Mouse (Mus musculus): ENCODE measurements at regions not wholly inside any gene's neighbourhood (a gene's known extent, or its start where the extent isn't known, plus 50 kb on each side); places are given as distances from the start of the nearest gene placed in this dataset.

- TF ChIP-seq POLR2A (IDR thresholded peaks at IDR 0.05; ENCODE audit: borderline replicate concordance, extremely low read depth, insufficient read depth, insufficient read length): no peak
- H3K4me1 ChIP-seq (ENCODE audit: control insufficient read depth, insufficient read depth, low read length): 0 out of 2 replicates have a peak, but pooled peaks cover 2% of the 10 kb centered on the region
- 97% methylated on average over 1 of the region's 1 CpGs for WGBS
- no peaks in the 10 kb centered on the region; the same call in 1 of the 2 replicates for H3K9me3 ChIP-seq (ENCODE audit: control insufficient read depth, low read length)
- ATAC-seq (ENCODE audit: low FRiP score, low read depth): no peak
- H3K4me2 ChIP-seq (replicated peaks; ENCODE audit: low read depth, low read length, severe bottlenecking): no peak overlapping the region
- no peak overlapping the region for H3K27ac ChIP-seq (replicated peaks; ENCODE audit: low read depth, low read length)
- DNase-seq (ENCODE audit: low spot score): no peak
- no peaks in the 10 kb centered on the region for H3K27me3 ChIP-seq (ENCODE audit: control insufficient read depth, insufficient read depth, low read length)
- H3K9ac ChIP-seq (ENCODE audit: low read depth, low read length, severe bottlenecking): no peak overlapping the region
- no peaks in the 10 kb centered on the region for H3K36me3 ChIP-seq (ENCODE audit: control insufficient read depth, insufficient read depth, low read length)
- H3K4me3 ChIP-seq (replicated peaks; ENCODE audit: low read length): no peak overlapping the region
These were observed 111.6 kb downstream of the Nufip1 start for GRCm38 (mm10) chr14:76222320-76222626.

GRCm38 (mm10) chr14:76223036-76223650 lies 112.5 kb downstream of the Nufip1 start:
- ATAC-seq (ENCODE audit: low FRiP score, low read depth) (no peak), DNase-seq (ENCODE audit: low spot score) (no peak)
- Histone ChIP-seq H3K9ac (ENCODE audit: low read depth, low read length, severe bottlenecking) (no peak overlapping the region), H3K4me1 (ENCODE audit: control insufficient read depth, insufficient read depth, low read length) (0 out of 2 replicates have a peak, but pooled peaks cover 2% of the 10 kb centered on the region), H3K36me3 (ENCODE audit: control insufficient read depth, insufficient read depth, low read length) (no peaks in the 10 kb centered on the region), H3K4me3 (replicated peaks; ENCODE audit: low read length) (no peak overlapping the region), H3K27me3 (ENCODE audit: control insufficient read depth, insufficient read depth, low read length) (no peaks in the 10 kb centered on the region), H3K4me2 (replicated peaks; ENCODE audit: low read depth, low read length, severe bottlenecking) (no peak overlapping the region), H3K27ac (replicated peaks; ENCODE audit: low read depth, low read length) (no peak overlapping the region), H3K9me3 (ENCODE audit: control insufficient read depth, low read length) (no peaks in the 10 kb centered on the region; the same call in 1 of the 2 replicates)
- TF ChIP-seq POLR2A (IDR thresholded peaks at IDR 0.05; ENCODE audit: borderline replicate concordance, extremely low read depth, insufficient read depth, insufficient read length): no peak
- WGBS: 76% methylated on average over 8 of the region's 8 CpGs

- H3K36me3 ChIP-seq (ENCODE audit: control insufficient read depth, insufficient read depth, low read length): no peaks in the 10 kb centered on the region
- 88% methylated on average over 2 of the region's 2 CpGs for WGBS
These were observed 113.2 kb downstream of the Nufip1 start for GRCm38 (mm10) chr14:76223903-76224302.

DNA sequence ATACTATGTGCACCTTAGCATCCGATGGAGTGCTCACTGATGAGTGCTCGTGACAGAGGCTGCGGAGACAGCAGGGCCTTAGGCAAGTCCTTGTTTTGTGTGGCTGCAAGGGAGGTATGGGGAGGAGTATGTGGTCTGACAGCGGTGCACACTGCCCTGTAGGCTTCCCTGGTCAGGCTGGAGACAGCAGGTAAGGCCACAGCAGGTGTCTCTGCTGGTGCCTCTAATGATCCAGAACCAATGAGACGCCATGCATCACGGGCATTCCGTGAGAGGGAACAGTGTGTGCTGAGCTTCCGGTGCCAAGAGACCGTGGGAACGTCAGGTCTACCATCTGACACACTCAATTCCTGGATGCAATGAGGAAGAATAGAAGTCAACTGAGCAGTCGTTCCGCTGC lies 114.8 kb downstream of the Nufip1 start:
- Histone ChIP-seq H3K36me3 (ENCODE audit: control insufficient read depth, insufficient read depth, low read length) (no peaks in the 10 kb centered on the region), H3K27ac (replicated peaks; ENCODE audit: low read depth, low read length) (no peak overlapping the region), H3K4me2 (replicated peaks; ENCODE audit: low read depth, low read length, severe bottlenecking) (no peak overlapping the region), H3K4me3 (replicated peaks; ENCODE audit: low read length) (no peak overlapping the region), H3K9ac (ENCODE audit: low read depth, low read length, severe bottlenecking) (no peak overlapping the region), H3K9me3 (ENCODE audit: control insufficient read depth, low read length) (no peaks in the 10 kb centered on the region), H3K4me1 (ENCODE audit: control insufficient read depth, insufficient read depth, low read length) (0 out of 2 replicates have a peak, but pooled peaks cover 2% of the 10 kb centered on the region), H3K27me3 (ENCODE audit: control insufficient read depth, insufficient read depth, low read length) (no peaks in the 10 kb centered on the region)
- TF ChIP-seq POLR2A (IDR thresholded peaks at IDR 0.05; ENCODE audit: borderline replicate concordance, extremely low read depth, insufficient read depth, insufficient read length): no peak
- DNase-seq (ENCODE audit: low spot score) (no peak), ATAC-seq (ENCODE audit: low FRiP score, low read depth) (no peak)
- WGBS: 90% methylated on average over 12 of the region's 12 CpGs

More at GRCm38 (mm10) chr14:76223903-76224302, 113.2 kb downstream of the Nufip1 start:
- no peak for ATAC-seq (ENCODE audit: low FRiP score, low read depth)
- Histone ChIP-seq H3K4me3 (replicated peaks; ENCODE audit: low read length) (no peak overlapping the region), H3K9me3 (ENCODE audit: control insufficient read depth, low read length) (no peaks in the 10 kb centered on the region; the same call in 1 of the 2 replicates), H3K9ac (ENCODE audit: low read depth, low read length, severe bottlenecking) (no peak overlapping the region), H3K4me1 (ENCODE audit: control insufficient read depth, insufficient read depth, low read length) (0 out of 2 replicates have a peak, but pooled peaks cover 2% of the 10 kb centered on the region), H3K4me2 (replicated peaks; ENCODE audit: low read depth, low read length, severe bottlenecking) (no peak overlapping the region), H3K27ac (replicated peaks; ENCODE audit: low read depth, low read length) (no peak overlapping the region), H3K27me3 (ENCODE audit: control insufficient read depth, insufficient read depth, low read length) (no peaks in the 10 kb centered on the region)
- DNase-seq (ENCODE audit: low spot score): no peak
- TF ChIP-seq POLR2A (IDR thresholded peaks at IDR 0.05; ENCODE audit: borderline replicate concordance, extremely low read depth, insufficient read depth, insufficient read length): no peak

- no peaks in the 10 kb centered on the region for H3K4me1 ChIP-seq (ENCODE audit: control insufficient read depth, insufficient read depth, low read length)
- H3K9ac ChIP-seq (ENCODE audit: low read depth, low read length, severe bottlenecking): no peak overlapping the region
- DNase-seq (ENCODE audit: low spot score) (no peak), ATAC-seq (ENCODE audit: low FRiP score, low read depth) (no peak)
- H3K27me3 ChIP-seq (ENCODE audit: control insufficient read depth, insufficient read depth, low read length): no peaks in the 10 kb centered on the region
- H3K4me3 ChIP-seq (replicated peaks; ENCODE audit: low read length): no peak overlapping the region
- H3K36me3 ChIP-seq (ENCODE audit: control insufficient read depth, insufficient read depth, low read length): no peaks in the 10 kb centered on the region
- no peak overlapping the region for H3K4me2 ChIP-seq (replicated peaks; ENCODE audit: low read depth, low read length, severe bottlenecking)
- H3K27ac ChIP-seq (replicated peaks; ENCODE audit: low read depth, low read length): no peak overlapping the region
- TF ChIP-seq POLR2A (IDR thresholded peaks at IDR 0.05; ENCODE audit: borderline replicate concordance, extremely low read depth, insufficient read depth, insufficient read length): no peak
- WGBS: 63% methylated on average over 4 of the region's 4 CpGs
- no peaks in the 10 kb centered on the region for H3K9me3 ChIP-seq (ENCODE audit: control insufficient read depth, low read length)
These were observed 116.1 kb downstream of the Nufip1 start for GRCm38 (mm10) chr14:76226621-76227297.

Data from limb, embryonic 14.5 days (tissue).